Mouse (Mus musculus) midbrain, embryonic 11.5 days (tissue): ENCODE data around the gene Cenpu. TPM values are rescaled to one million over a fixed set of nuclear protein-coding genes. Genes with fewer than 3 reads are reported as not detected.

Experiments used
- ATAC-seq: fragments of 200-750 bp; cut with Nextera tagmentation; 2 replicates; pipeline ENCODE4 v1.8.0; 2017; ENCODE audit warnings: moderate TSS enrichment, moderate library complexity; ENCODE audit not compliant: low FRiP score
- DNase-seq: peaks from one replicate; pipeline ENCODE4 v3.0.0; 2015; ENCODE audit warnings: low spot score; ENCODE audit errors: missing footprints
- H3K27ac ChIP-seq: fragments of 300-500 bp; sonication (generic); 2 replicates; pipeline ENCODE4 v1.5.1; 2014; ENCODE audit warnings: low read depth, low read length
- H3K27me3 ChIP-seq: fragments of 300-500 bp; sonication (generic); 2 replicates; pipeline ENCODE4 v1.6.1; 2014; ENCODE audit warnings: mild to moderate bottlenecking, low read length, moderate library complexity, mixed read lengths; ENCODE audit not compliant: control insufficient read depth, insufficient read depth
- H3K36me3 ChIP-seq: fragments of 300-500 bp; sonication (generic); 2 replicates; pipeline ENCODE4 v1.6.1; 2014; ENCODE audit warnings: mild to moderate bottlenecking, low read length, moderate library complexity, mixed read lengths; ENCODE audit not compliant: control insufficient read depth, insufficient read depth
- H3K4me1 ChIP-seq: fragments of 300-500 bp; sonication (generic); 2 replicates; pipeline ENCODE4 v1.6.1; 2014; ENCODE audit warnings: low read length; ENCODE audit not compliant: control insufficient read depth, insufficient read depth
- H3K4me2 ChIP-seq: fragments of 300-500 bp; sonication (generic); 2 replicates; pipeline ENCODE4 v1.6.1; 2014; ENCODE audit warnings: mild to moderate bottlenecking, moderate library complexity
- H3K4me3 ChIP-seq: fragments of 300-500 bp; sonication (generic); 2 replicates; pipeline ENCODE4 v1.5.1; 2014; ENCODE audit warnings: low read depth, low read length
- H3K9ac ChIP-seq: fragments of 300-500 bp; sonication (generic); 2 replicates; pipeline ENCODE4 v1.6.1; 2014; ENCODE audit warnings: low read length
- H3K9me3 ChIP-seq: fragments of 300-500 bp; sonication (generic); 2 replicates; pipeline ENCODE4 v1.6.1; 2016; ENCODE audit warnings: low read length; ENCODE audit not compliant: control insufficient read depth
- WGBS: fragments of 180-500 bp; shearing (Covaris S2); extraction: QIAGEN DNeasy Blood & Tissue Kit; methylation state at CpG from one replicate; pipeline ENCODE4 v1.1.7; 2014; 5-methylcytosine and 5-hydroxymethylcytosine counted together
- polyA plus RNA-seq: library from polyadenylated mRNA; unstranded; fragments of >200 nt; fragmentation: Nextera tagmentation; extraction: Ambion mirVana; gene quantifications from 2 replicates; pipeline ENCODE4 v1.2.1, GENCODE M21; 2014

The Cenpu gene
- polyA plus RNA-seq, 1 experiment from 2014 or later = 32.6 TPM

GRCm38 (mm10) chr8:46599314-46599904, 47.6 kb downstream of the Cenpu start:
- no peak for ATAC-seq
- H3K27me3 ChIP-seq = no peaks in the 10 kb centered on the region
- no peaks in the 10 kb centered on the region for H3K36me3 ChIP-seq
- no peak overlapping the region for H3K9ac ChIP-seq
- H3K4me3 ChIP-seq = no peak overlapping the region
- no peaks in the 10 kb centered on the region for H3K4me1 ChIP-seq
- no peak overlapping the region for H3K27ac ChIP-seq
- no peaks in the 10 kb centered on the region for H3K9me3 ChIP-seq
- 92% methylated on average over 7 of the region's 7 CpGs for whole genome bisulfite sequencing
- no peak overlapping the region for H3K4me2 ChIP-seq
- no peak for DNase-seq

- Histone ChIP-seq H3K4me2 (no peak overlapping the region), H3K27ac (no peak overlapping the region), H3K4me3 (no peak overlapping the region), H3K4me1 (no peaks in the 10 kb centered on the region), H3K9me3 (no peaks in the 10 kb centered on the region), H3K27me3 (no peaks in the 10 kb centered on the region), H3K36me3 (no peaks in the 10 kb centered on the region), H3K9ac (no peak overlapping the region)
- WGBS = 83% methylated on average over 10 of the region's 10 CpGs
- ATAC-seq = no peak
- DNase-seq = no peak
Measured at GRCm38 (mm10) chr8:46600959-46601707, 49.3 kb downstream of the Cenpu start.

GRCm38 (mm10) chr8:46603587-46603986, 51.8 kb downstream of the Cenpu start:
- ATAC-seq = no peak
- H3K9me3 ChIP-seq = no peaks in the 10 kb centered on the region
- no peaks in the 10 kb centered on the region for H3K4me1 ChIP-seq
- H3K4me2 ChIP-seq = no peak overlapping the region
- H3K9ac ChIP-seq = no peak overlapping the region
- no peaks in the 10 kb centered on the region for H3K36me3 ChIP-seq
- no peak for DNase-seq
- H3K27ac ChIP-seq = no peak overlapping the region
- no peak overlapping the region for H3K4me3 ChIP-seq
- WGBS = 88% methylated on average over 5 of the region's 5 CpGs
- no peaks in the 10 kb centered on the region for H3K27me3 ChIP-seq

GRCm38 (mm10) chr8:46606930-46607329, 55.1 kb downstream of the Cenpu start:
- ATAC-seq = no peak
- H3K4me3 ChIP-seq = no peak overlapping the region
- WGBS = 92% methylated on average over 1 of the region's 1 CpGs
- no peaks in the 10 kb centered on the region for H3K9me3 ChIP-seq
- no peaks in the 10 kb centered on the region for H3K4me1 ChIP-seq
- H3K27ac ChIP-seq = no peak overlapping the region
- H3K27me3 ChIP-seq = no peaks in the 10 kb centered on the region
- no peaks in the 10 kb centered on the region for H3K36me3 ChIP-seq
- DNase-seq = no peak
- H3K4me2 ChIP-seq = no peak overlapping the region
- H3K9ac ChIP-seq = no peak overlapping the region

DNA sequence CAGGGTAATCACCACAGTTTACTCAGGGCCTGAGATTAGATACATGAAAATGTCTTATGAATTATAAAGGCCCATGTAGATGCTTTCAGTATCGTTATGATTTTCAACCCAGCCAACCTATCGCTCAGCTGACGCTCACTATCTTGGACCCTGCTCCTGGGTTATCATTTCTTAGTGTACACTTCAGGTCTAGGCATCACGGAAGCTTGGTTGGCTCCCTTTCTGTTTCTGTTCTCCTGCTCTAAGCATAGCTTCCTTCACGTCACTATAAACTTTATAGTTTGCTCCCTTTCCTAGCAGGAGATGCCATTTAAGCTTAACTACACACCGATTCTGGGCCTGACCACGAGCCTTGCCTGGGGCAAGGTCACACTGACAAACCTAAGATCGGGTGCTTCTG, 59.7 kb downstream of the Cenpu start:
- H3K27ac ChIP-seq = no peak overlapping the region
- 0 out of 2 replicates have a peak, but pooled peaks cover 3% of the 10 kb centered on the region for H3K4me1 ChIP-seq
- ATAC-seq (no peak), DNase-seq (no peak)
- H3K9ac ChIP-seq = no peak overlapping the region
- H3K9me3 ChIP-seq = no peaks in the 10 kb centered on the region
- no peaks in the 10 kb centered on the region for H3K27me3 ChIP-seq
- H3K36me3 ChIP-seq = no peaks in the 10 kb centered on the region
- H3K4me3 ChIP-seq = no peak overlapping the region
- WGBS = 91% methylated on average over 8 of the region's 8 CpGs
- H3K4me2 ChIP-seq = no peak overlapping the region

GRCm38 (mm10) chr8:46612913-46613312, 61.1 kb downstream of the Cenpu start:
- no peak overlapping the region for H3K9ac ChIP-seq
- 0 out of 2 replicates have a peak, but pooled peaks cover 4% of the 10 kb centered on the region for H3K4me1 ChIP-seq
- whole genome bisulfite sequencing = 91% methylated on average over 4 of the region's 4 CpGs
- H3K9me3 ChIP-seq = no peaks in the 10 kb centered on the region
- DNase-seq (no peak), ATAC-seq (no peak)
- no peak overlapping the region for H3K27ac ChIP-seq
- H3K4me3 ChIP-seq = no peak overlapping the region
- H3K36me3 ChIP-seq = no peaks in the 10 kb centered on the region
- H3K27me3 ChIP-seq = no peaks in the 10 kb centered on the region
- H3K4me2 ChIP-seq = no peak overlapping the region

- WGBS = 78% methylated on average over 4 of the region's 4 CpGs
- no peak overlapping the region for H3K4me2 ChIP-seq
- H3K9me3 ChIP-seq = no peaks in the 10 kb centered on the region
- no peaks in the 10 kb centered on the region for H3K36me3 ChIP-seq
- no peak overlapping the region for H3K9ac ChIP-seq
- peaks cover 7% of the 10 kb centered on the region; the same call in 1 of the 2 replicates for H3K4me1 ChIP-seq
- no peak for ATAC-seq
- no peak for DNase-seq
- H3K4me3 ChIP-seq = no peak overlapping the region
- H3K27ac ChIP-seq = no peak overlapping the region
- no peaks in the 10 kb centered on the region for H3K27me3 ChIP-seq
Measured at GRCm38 (mm10) chr8:46613377-46613776, 61.5 kb downstream of the Cenpu start.

GRCm38 (mm10) chr8:46615936-46616335, 64.1 kb downstream of the Cenpu start:
- Histone ChIP-seq H3K36me3 (no peaks in the 10 kb centered on the region), H3K4me3 (no peak overlapping the region), H3K4me2 (no peak overlapping the region), H3K9ac (no peak overlapping the region), H3K27me3 (no peaks in the 10 kb centered on the region), H3K27ac (no peak overlapping the region), H3K9me3 (no peaks in the 10 kb centered on the region), H3K4me1 (peaks cover 21% of the 10 kb centered on the region)
- no peak for DNase-seq
- no peak for ATAC-seq
- 85% methylated on average over 8 of the region's 8 CpGs for WGBS

- WGBS = under 1% methylated on average over 53 of the region's 54 CpGs
- H3K4me1 ChIP-seq = peaks cover 21% of the 10 kb centered on the region
Measured at GRCm38 (mm10) chr8:46616879-46617689, 65.3 kb downstream of the Cenpu start, which contains the start of the genes Primpol and Casp3. TSS of gene Primpol (minus strand) at chr8:46617212. TSS of gene Casp3 (plus strand) at chr8:46617291.

More at GRCm38 (mm10) chr8:46616879-46617689, 65.3 kb downstream of the Cenpu start, which contains the start of the genes Primpol and Casp3:
- Histone ChIP-seq H3K4me3 (peak within 1 kb of the TSS; percentile 77), H3K27ac (peak within 1 kb of the TSS; percentile 67), H3K27me3 (no peaks in the 10 kb centered on the region), H3K4me2 (peak within 1 kb of the TSS; percentile 96), H3K9ac (peak within 1 kb of the TSS; percentile 92), H3K9me3 (no peaks in the 10 kb centered on the region), H3K36me3 (no peaks in the 10 kb centered on the region)
- peak; percentile 100 for DNase-seq
- peak; percentile 98 for ATAC-seq
